Mouse (Mus musculus) embryonic facial prominence, embryonic 13.5 days (tissue): ENCODE data around the gene Omd. TPM values are rescaled to one million over a fixed set of nuclear protein-coding genes. Genes with fewer than 3 reads are reported as not detected.
A peak's percentile ranks its signal among the peaks of the same experiment; 100 is the strongest.

Experiments
- ATAC-seq: fragments of 200-750 bp; cut with Nextera tagmentation; 2 replicates; pipeline ENCODE4 v1.8.0; 2017; ENCODE audit warnings: low read depth; ENCODE audit not compliant: insufficient number of reproducible peaks, insufficient read depth, low FRiP score, low TSS enrichment
- H3K27ac ChIP-seq: fragments of 300-500 bp; sonication (generic); 2 replicates; pipeline ENCODE4 v1.5.1; 2015; ENCODE audit warnings: moderate library complexity, mild to moderate bottlenecking, inconsistent platforms
- H3K27me3 ChIP-seq: fragments of 300-500 bp; sonication (generic); 2 replicates; pipeline ENCODE4 v1.6.1; 2015; ENCODE audit warnings: mild to moderate bottlenecking, inconsistent platforms
- H3K36me3 ChIP-seq: fragments of 300-500 bp; sonication (generic); 2 replicates; pipeline ENCODE4 v1.6.1; 2015; ENCODE audit warnings: mild to moderate bottlenecking, inconsistent platforms
- H3K4me1 ChIP-seq: fragments of 300-500 bp; sonication (generic); 2 replicates; pipeline ENCODE4 v1.6.1; 2015; ENCODE audit warnings: inconsistent platforms
- H3K4me2 ChIP-seq: fragments of 300-500 bp; sonication (generic); 2 replicates; pipeline ENCODE4 v1.6.1; 2015; ENCODE audit warnings: moderate library complexity, mild to moderate bottlenecking, inconsistent platforms
- H3K4me3 ChIP-seq: fragments of 300-500 bp; sonication (generic); 2 replicates; pipeline ENCODE4 v1.5.1; 2015; ENCODE audit warnings: mild to moderate bottlenecking, inconsistent platforms
- H3K9ac ChIP-seq: fragments of 300-500 bp; sonication (generic); 2 replicates; pipeline ENCODE4 v1.6.1; 2015; ENCODE audit warnings: mild to moderate bottlenecking, inconsistent platforms
- H3K9me3 ChIP-seq: fragments of 300-500 bp; sonication (generic); 2 replicates; pipeline ENCODE4 v1.6.1; 2016; ENCODE audit warnings: inconsistent platforms
- WGBS: fragments of 180-500 bp; shearing (Covaris S2); methylation state at CpG from one replicate; pipeline ENCODE4 v1.1.7; 2015; ENCODE audit warnings: mixed read lengths; 5-methylcytosine and 5-hydroxymethylcytosine counted together
- polyA plus RNA-seq: library from polyadenylated mRNA; unstranded; fragments of >200 nt; fragmentation: Nextera tagmentation; extraction: Ambion mirVana; gene quantifications from 2 replicates; pipeline ENCODE4 v1.2.1, GENCODE M21; 2015

Omd gene
- polyA plus RNA-seq: 14.6 and 18.8 TPM in 2 replicates

GRCm38 (mm10) chr13:49581541-49582530 lies at the start of gene Omd:
Gene Omd (plus strand): TSS chr13:49582462.
- H3K27me3 ChIP-seq: no peaks in the 10 kb centered on the region
- no peaks in the 10 kb centered on the region for H3K9me3 ChIP-seq
- no peaks in the 10 kb centered on the region for H3K36me3 ChIP-seq
- WGBS: 26% methylated on average over 8 of the region's 8 CpGs
- H3K4me1 ChIP-seq: peaks cover 16% of the 10 kb centered on the region
- ATAC-seq: peak; percentile 71; the same call in 1 of the 2 replicates
- peak within 1 kb of the TSS; percentile 31 for H3K4me2 ChIP-seq
- 0 out of 2 replicates have a peak within 1 kb of the TSS, but pooled peaks have one; percentile 1 for H3K4me3 ChIP-seq
- H3K27ac ChIP-seq: peak within 1 kb of the TSS; percentile 95
- no peak within 1 kb of the TSS for H3K9ac ChIP-seq

- Histone ChIP-seq H3K36me3 (no peaks in the 10 kb centered on the region), H3K9me3 (no peaks in the 10 kb centered on the region), H3K27ac (no peak overlapping the region), H3K4me2 (no peak overlapping the region), H3K4me3 (no peak overlapping the region), H3K4me1 (peaks cover 4% of the 10 kb centered on the region; the same call in 1 of the 2 replicates), H3K9ac (no peak overlapping the region), H3K27me3 (no peaks in the 10 kb centered on the region)
- 95% methylated on average over 1 of the region's 1 CpGs for WGBS
- ATAC-seq: no peak
Measured at GRCm38 (mm10) chr13:49536946-49537345, 45.3 kb upstream of the Omd start.

DNA sequence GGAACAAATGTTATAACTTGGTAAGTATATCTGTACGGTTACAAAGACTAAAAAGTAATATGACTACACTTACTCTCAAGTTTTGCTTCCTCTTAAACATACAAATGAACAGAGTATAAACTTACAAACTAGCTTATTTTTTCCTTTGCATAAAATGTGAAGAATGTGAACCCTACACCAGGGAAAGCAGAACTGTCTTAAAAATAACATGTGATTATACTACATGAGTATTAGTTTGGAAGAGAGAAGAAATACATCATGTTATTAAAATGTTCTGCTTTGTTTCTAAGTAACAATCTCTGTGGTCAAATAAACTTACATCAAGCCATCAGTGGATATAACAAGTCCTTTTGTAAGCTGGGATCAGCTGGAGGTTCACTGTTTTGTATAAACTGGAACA lies 43.6 kb upstream of the Omd start:
- no peak overlapping the region for H3K4me3 ChIP-seq
- no peak overlapping the region for H3K9ac ChIP-seq
- peaks cover 8% of the 10 kb centered on the region for H3K4me1 ChIP-seq
- no peaks in the 10 kb centered on the region for H3K36me3 ChIP-seq
- WGBS: 50% methylated on average over 1 of the region's 1 CpGs
- no peak for ATAC-seq
- no peaks in the 10 kb centered on the region for H3K9me3 ChIP-seq
- H3K27ac ChIP-seq: peak overlapping the region; percentile 51; the same call in 1 of the 2 replicates
- H3K27me3 ChIP-seq: no peaks in the 10 kb centered on the region
- no peak overlapping the region for H3K4me2 ChIP-seq

DNA sequence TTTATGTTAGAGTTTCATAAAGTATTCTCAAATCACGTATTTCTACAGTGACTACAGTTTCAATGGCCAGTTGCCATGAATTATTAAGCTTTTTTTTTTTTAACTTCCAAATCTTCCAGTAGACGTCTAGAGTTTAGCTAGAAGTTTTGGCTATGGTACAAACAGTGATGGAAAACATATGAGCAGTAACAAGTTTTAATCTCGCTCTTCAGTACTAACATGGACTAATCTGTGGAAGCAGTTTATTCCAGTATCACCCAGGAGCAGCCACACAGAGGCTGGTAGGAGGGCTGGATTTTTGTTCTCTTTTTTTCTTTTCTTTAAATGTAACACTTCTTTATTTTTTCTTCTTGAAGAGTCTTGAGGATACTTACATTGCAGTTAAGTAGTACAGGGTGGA lies 38.0 kb upstream of the Omd start, which contains the start of gene Aspn:
Gene Aspn, plus strand, starts transcription at position 165 of the 400 bp plus-strand sequence.
- H3K9me3 ChIP-seq: no peaks in the 10 kb centered on the region
- H3K4me1 ChIP-seq: peaks cover 26% of the 10 kb centered on the region; the same call in 1 of the 2 replicates
- no peak for ATAC-seq
- H3K36me3 ChIP-seq: no peaks in the 10 kb centered on the region
- peak within 1 kb of the TSS; percentile 43 for H3K4me2 ChIP-seq
- 32% methylated on average over 3 of the region's 3 CpGs for WGBS
- peak within 1 kb of the TSS; percentile 82 for H3K27ac ChIP-seq
- H3K9ac ChIP-seq: no peak within 1 kb of the TSS
- peak within 1 kb of the TSS; percentile 17 for H3K4me3 ChIP-seq
- H3K27me3 ChIP-seq: no peaks in the 10 kb centered on the region

DNA sequence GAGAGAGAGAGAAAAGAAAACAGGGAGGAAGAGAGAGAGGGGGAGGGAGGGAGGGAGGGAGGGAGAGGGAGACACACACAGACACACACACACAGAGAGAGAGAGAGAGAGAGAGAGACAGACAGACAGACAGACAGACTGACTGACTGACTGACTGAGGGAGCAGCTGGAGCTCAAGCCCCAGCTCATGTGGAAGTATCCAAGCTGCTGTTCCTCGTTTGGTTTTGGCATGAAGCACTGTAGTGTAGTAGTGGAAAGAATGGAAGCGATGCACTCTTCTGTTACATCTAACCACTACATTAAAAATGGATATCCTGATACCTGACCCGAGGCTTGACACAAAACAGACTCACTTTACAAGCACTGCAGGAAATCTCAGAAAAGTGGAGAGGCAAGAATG lies 36.6 kb upstream of the Omd start:
- peak overlapping the region; percentile 17 for H3K4me3 ChIP-seq
- H3K9me3 ChIP-seq: no peaks in the 10 kb centered on the region
- peak; percentile 72 for ATAC-seq
- peak overlapping the region; percentile 82 for H3K27ac ChIP-seq
- H3K9ac ChIP-seq: 0 out of 2 replicates have a peak overlapping the region, but pooled peaks have one; percentile 27
- no peaks in the 10 kb centered on the region for H3K27me3 ChIP-seq
- peaks cover 26% of the 10 kb centered on the region; the same call in 1 of the 2 replicates for H3K4me1 ChIP-seq
- WGBS: 19% methylated on average over 3 of the region's 3 CpGs
- H3K36me3 ChIP-seq: no peaks in the 10 kb centered on the region
- H3K4me2 ChIP-seq: peak overlapping the region; percentile 43

DNA sequence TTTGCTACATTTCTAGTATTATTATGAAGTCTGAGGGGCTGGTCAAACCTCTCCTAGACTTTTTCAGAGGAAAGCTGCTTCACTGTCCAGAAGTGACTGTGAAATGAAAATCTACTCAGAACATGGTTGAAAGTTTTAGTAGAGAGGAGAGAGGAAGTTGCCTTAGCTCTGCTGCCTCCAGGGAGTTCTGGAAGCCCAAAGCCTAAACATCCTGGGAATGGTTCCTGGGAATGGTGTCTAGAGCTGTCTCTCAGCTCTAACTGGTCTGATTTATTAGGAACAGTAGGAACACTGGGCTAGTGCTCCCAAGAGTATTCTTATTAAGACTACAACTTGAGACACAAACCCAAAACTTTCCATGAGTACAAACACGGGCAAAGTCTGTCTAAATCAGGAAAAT lies 35.7 kb upstream of the Omd start:
- Histone ChIP-seq H3K27me3 (no peaks in the 10 kb centered on the region), H3K27ac (peak overlapping the region; percentile 82), H3K4me3 (peak overlapping the region; percentile 17), H3K36me3 (no peaks in the 10 kb centered on the region), H3K9ac (no peak overlapping the region), H3K4me1 (peaks cover 26% of the 10 kb centered on the region; the same call in 1 of the 2 replicates), H3K4me2 (peak overlapping the region; percentile 43), H3K9me3 (no peaks in the 10 kb centered on the region)
- WGBS: 49% methylated on average over 1 of the region's 1 CpGs
- no peak for ATAC-seq

- Histone ChIP-seq H3K4me1 (peaks cover 26% of the 10 kb centered on the region; the same call in 1 of the 2 replicates), H3K9me3 (no peaks in the 10 kb centered on the region), H3K27ac (peak overlapping the region; percentile 81), H3K27me3 (no peaks in the 10 kb centered on the region), H3K4me2 (peak overlapping the region; percentile 43), H3K36me3 (no peaks in the 10 kb centered on the region), H3K4me3 (no peak overlapping the region), H3K9ac (no peak overlapping the region)
- 77% methylated on average over 1 of the region's 1 CpGs for WGBS
- ATAC-seq: no peak
Measured at GRCm38 (mm10) chr13:49547563-49548150, 34.6 kb upstream of the Omd start.

DNA sequence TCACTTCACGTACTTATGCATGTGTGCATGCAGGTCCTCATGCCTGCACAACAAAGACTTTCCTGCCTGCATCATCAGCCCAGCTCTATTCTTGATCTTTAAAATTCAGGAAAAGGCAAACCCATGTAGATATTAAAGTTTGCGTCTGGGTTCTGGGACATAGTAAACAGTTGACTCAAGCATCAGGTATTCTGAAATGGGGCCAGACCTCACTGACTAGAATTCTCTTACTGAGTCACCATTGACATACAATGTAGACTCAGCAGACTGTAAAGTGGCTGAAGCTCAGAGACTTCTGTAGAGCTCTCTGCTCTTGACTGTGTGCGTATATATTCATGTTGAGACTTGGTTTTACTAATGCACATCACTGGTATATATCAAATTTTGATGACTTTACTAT lies 32.6 kb upstream of the Omd start:
- Histone ChIP-seq H3K9ac (no peak overlapping the region), H3K4me3 (no peak overlapping the region), H3K27ac (no peak overlapping the region), H3K4me1 (peaks cover 19% of the 10 kb centered on the region; the same call in 1 of the 2 replicates), H3K27me3 (no peaks in the 10 kb centered on the region), H3K9me3 (no peaks in the 10 kb centered on the region), H3K4me2 (no peak overlapping the region), H3K36me3 (no peaks in the 10 kb centered on the region)
- ATAC-seq: no peak
- 92% methylated on average over 3 of the region's 3 CpGs for WGBS

- no peaks in the 10 kb centered on the region for H3K9me3 ChIP-seq
- H3K27ac ChIP-seq: no peak overlapping the region
- 78% methylated on average over 5 of the region's 5 CpGs for WGBS
- H3K4me2 ChIP-seq: no peak overlapping the region
- no peaks in the 10 kb centered on the region for H3K27me3 ChIP-seq
- no peak overlapping the region for H3K9ac ChIP-seq
- ATAC-seq: no peak
- no peak overlapping the region for H3K4me3 ChIP-seq
- H3K36me3 ChIP-seq: no peaks in the 10 kb centered on the region
- H3K4me1 ChIP-seq: no peaks in the 10 kb centered on the region
Measured at GRCm38 (mm10) chr13:49554519-49554918, 27.7 kb upstream of the Omd start.

DNA sequence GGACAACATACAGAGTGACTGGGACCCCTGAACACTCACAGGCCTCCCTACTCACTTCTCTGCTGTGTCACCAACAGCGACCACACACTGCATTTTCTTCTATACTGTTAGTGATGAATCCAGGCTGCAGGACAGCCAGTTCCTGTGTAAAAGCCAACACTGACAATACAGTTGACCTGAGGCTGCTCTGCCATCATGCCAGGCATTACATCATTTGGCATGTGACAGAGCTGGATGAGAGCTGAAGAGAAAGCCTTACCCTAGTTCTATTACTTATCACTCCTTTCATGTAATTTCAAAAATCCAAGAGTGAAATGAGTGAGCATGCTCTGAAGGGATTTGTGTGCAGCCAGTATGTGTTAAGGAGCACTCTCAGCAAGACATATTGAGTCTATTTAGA lies 26.1 kb upstream of the Omd start:
- H3K27ac ChIP-seq: no peak overlapping the region
- H3K4me3 ChIP-seq: no peak overlapping the region
- no peaks in the 10 kb centered on the region for H3K27me3 ChIP-seq
- no peaks in the 10 kb centered on the region for H3K36me3 ChIP-seq
- H3K9ac ChIP-seq: no peak overlapping the region
- no peaks in the 10 kb centered on the region for H3K9me3 ChIP-seq
- H3K4me2 ChIP-seq: no peak overlapping the region
- no peak for ATAC-seq
- WGBS: 80% methylated on average over 1 of the region's 1 CpGs
- no peaks in the 10 kb centered on the region for H3K4me1 ChIP-seq

- H3K4me1 ChIP-seq: no peaks in the 10 kb centered on the region
- 62% methylated on average over 1 of the region's 1 CpGs for WGBS
- H3K36me3 ChIP-seq: no peaks in the 10 kb centered on the region
- H3K9ac ChIP-seq: no peak overlapping the region
- H3K27ac ChIP-seq: no peak overlapping the region
- no peak overlapping the region for H3K4me2 ChIP-seq
- no peak overlapping the region for H3K4me3 ChIP-seq
- H3K27me3 ChIP-seq: no peaks in the 10 kb centered on the region
- H3K9me3 ChIP-seq: no peaks in the 10 kb centered on the region
- no peak for ATAC-seq
Measured at GRCm38 (mm10) chr13:49556924-49557323, 25.3 kb upstream of the Omd start.
